Comparison of ENCODE assay signal across 8 mouse cellular contexts in genomic region chr2:167071266-167071640, GRCm38 (mm10). TPM values are rescaled to one million over a fixed set of nuclear protein-coding genes. Genes with fewer than 3 reads are reported as not detected.
DNase-seq lines count a peak whose midpoint lies in the region; ATAC-seq and TF ChIP-seq lines count a peak whose summit lies in the region.

No protein-coding gene starts in this region.

- no peaks in the 10 kb centered on the region for H3K9me3 ChIP-seq in limb, embryonic 15.5 days
- H3K9me3 ChIP-seq in stomach, postnatal 0 days (ENCODE audit: control insufficient read depth, low read length), result no peaks in the 10 kb centered on the region

- H3K4me3 ChIP-seq in gastrocnemius, adult 2 months, result peak overlapping the region; percentile 72
- H3K4me3 ChIP-seq in testis, adult 2 months (ENCODE audit: control insufficient read depth, low read depth, low read length), result peak overlapping the region; percentile 60
- peak overlapping the region; percentile 52 for H3K4me3 ChIP-seq in limb, embryonic 15.5 days
- H3K4me3 ChIP-seq in stomach, postnatal 0 days (ENCODE audit: low read depth, low read length), result peak overlapping the region; percentile 43

- H3K27me3 ChIP-seq in testis, adult 2 months (ENCODE audit: control insufficient read depth, insufficient read depth, low read length), result no peaks in the 10 kb centered on the region
- H3K27me3 ChIP-seq in limb, embryonic 15.5 days, result no peaks in the 10 kb centered on the region
- H3K27me3 ChIP-seq in stomach, postnatal 0 days (ENCODE audit: control insufficient read depth, insufficient read depth, low read length), result no peaks in the 10 kb centered on the region

- TF ChIP-seq CTCF in gastrocnemius, adult 2 months (IDR thresholded peaks at IDR 0.05), result no peak
- no peak for TF ChIP-seq CTCF in testis, adult 2 months (IDR thresholded peaks at IDR 0.05; ENCODE audit: control insufficient read depth, insufficient read depth, insufficient replicate concordance, low read depth, low read length)
- TF ChIP-seq CTCF in stomach, postnatal 0 days (IDR thresholded peaks at IDR 0.05; ENCODE audit: low read depth), result no peak

- no peak for DNase-seq in gastrocnemius, adult 2 months
- no peak for DNase-seq in gastrocnemius, postnatal 10 days
- no peak for DNase-seq in testis, postnatal 10 days (ENCODE audit: low spot score)
- no peak for DNase-seq in stomach, postnatal 0 days (ENCODE audit: low spot score)
- DNase-seq in left cerebral cortex, adult 8-10 months (ENCODE audit: low spot score in 2 of 2), result no peak
- no peak for DNase-seq in urinary bladder, postnatal 25 days (ENCODE audit: low spot score)

- TF ChIP-seq POLR2A in testis, adult 2 months (IDR thresholded peaks at IDR 0.05; ENCODE audit: control insufficient read depth, low read depth, low read length), result no peak

- ATAC-seq in limb, embryonic 15.5 days (ENCODE audit: insufficient number of reproducible peaks, low FRiP score, low TSS enrichment, low read depth), result no peak
- no peak for ATAC-seq in stomach, postnatal 0 days (ENCODE audit: low FRiP score, low TSS enrichment)

- peaks cover 4% of the 10 kb centered on the region for H3K4me1 ChIP-seq in testis, adult 2 months (ENCODE audit: control insufficient read depth, insufficient read depth, low read length)
- H3K4me1 ChIP-seq in limb, embryonic 15.5 days, result peaks cover 13% of the 10 kb centered on the region; the same call in 1 of the 2 replicates
- H3K4me1 ChIP-seq in stomach, postnatal 0 days (replicated peaks; ENCODE audit: control insufficient read depth, insufficient read depth), result no peaks in the 10 kb centered on the region

- WGBS in limb, embryonic 15.5 days, result 19% methylated on average over 12 of the region's 12 CpGs
- 15% methylated on average over 12 of the region's 12 CpGs for WGBS in stomach, postnatal 0 days

- TF ChIP-seq EP300 in stomach, postnatal 0 days (optimal IDR thresholded peaks at IDR 0.05), result no peak

- peak overlapping the region; percentile 77 for H3K4me2 ChIP-seq in limb, embryonic 15.5 days
- peak overlapping the region; percentile 62 for H3K4me2 ChIP-seq in stomach, postnatal 0 days (replicated peaks; ENCODE audit: low read depth)

- H3K36me3 ChIP-seq in testis, adult 2 months (ENCODE audit: control insufficient read depth, insufficient read depth, low read length), result no peaks in the 10 kb centered on the region
- H3K36me3 ChIP-seq in limb, embryonic 15.5 days, result peaks cover 6% of the 10 kb centered on the region; the same call in 1 of the 2 replicates
- no peaks in the 10 kb centered on the region; the same call in 1 of the 2 replicates for H3K36me3 ChIP-seq in stomach, postnatal 0 days (ENCODE audit: control insufficient read depth, insufficient read depth, low read length)

- H3K27ac ChIP-seq in gastrocnemius, adult 2 months, result peak overlapping the region; percentile 80
- no peak overlapping the region for H3K27ac ChIP-seq in testis, adult 2 months (ENCODE audit: control insufficient read depth, insufficient read depth, low read depth, low read length)
- H3K27ac ChIP-seq in limb, embryonic 15.5 days, result peak overlapping the region; percentile 71; the same call in 1 of the 2 replicates
- H3K27ac ChIP-seq in stomach, postnatal 0 days (replicated peaks), result no peak overlapping the region

- H3K9ac ChIP-seq in limb, embryonic 15.5 days, result peak overlapping the region; percentile 39; the same call in 1 of the 2 replicates
- peak overlapping the region; percentile 57 for H3K9ac ChIP-seq in stomach, postnatal 0 days (ENCODE audit: low read length)

- intact Hi-C loops in gastrocnemius, adult 2 months (cut with DNase I), result loop anchor here (5.0 kb wide), 1 partner anchor 346 kb away; no protein-coding TSS in a partner anchor

RNA-seq across cellular contexts. Expression of gene Znfx1, which starts 8.4 kb away (rescaled TPM):
- total RNA-seq in gastrocnemius, adult 2 months (2021), result 10 to 100 TPM; 25.2 to 25.8 TPM
- 10 to 100 TPM; 13.5 to 16.2 TPM for total RNA-seq in gastrocnemius, postnatal 10 days (2021)
- 42.7 and 43.3 TPM in 2 replicates for polyA plus RNA-seq in testis, adult 2 months (2012; rRNA removed)
- 8.5 and 9.1 TPM in 2 replicates for polyA plus RNA-seq in limb, embryonic 15.5 days (2015; fragmentation: Nextera tagmentation; extraction: Ambion mirVana)
- polyA plus RNA-seq in stomach, postnatal 0 days (2015; fragmentation: Nextera tagmentation; extraction: Ambion mirVana), result 4.2 and 4.3 TPM in 2 replicates
- 10 to 100 TPM; 77.1 to 92.1 (median 80.7) TPM for total RNA-seq in left cerebral cortex, adult 8-10 months (2022)

RNA-seq across cellular contexts. Expression of gene Ddx27, which starts 56.3 kb away (rescaled TPM):
- total RNA-seq in gastrocnemius, adult 2 months (2021), result 10 to 100 TPM in 1 of 2 experiments, 1 to 10 TPM in 1; 9.3 to 10.1 TPM
- total RNA-seq in gastrocnemius, postnatal 10 days (2021), result 10 to 100 TPM; 11.9 to 16.9 TPM
- polyA plus RNA-seq in testis, adult 2 months (2012; rRNA removed), result 17.5 and 19.1 TPM in 2 replicates
- polyA plus RNA-seq in limb, embryonic 15.5 days (2015; fragmentation: Nextera tagmentation; extraction: Ambion mirVana), result 43.8 and 45.3 TPM in 2 replicates
- 21.8 and 22.0 TPM in 2 replicates for polyA plus RNA-seq in stomach, postnatal 0 days (2015; fragmentation: Nextera tagmentation; extraction: Ambion mirVana)
- total RNA-seq in left cerebral cortex, adult 8-10 months (2022), result 10 to 100 TPM; 30.7 to 32.7 (median 31.1) TPM

Comparison
In these comparisons a context has a peak if more than half of its experiments do, and no peak if none do; other contexts are left out.
1. H3K27ac ChIP-seq: peak in gastrocnemius, adult 2 months (single experiment) and limb, embryonic 15.5 days (single experiment); none in testis, adult 2 months (single experiment) and stomach, postnatal 0 days (single experiment).
2. Peak in every context shown above with its lines, with median percentiles within 50 percentile points of each other: H3K4me3 ChIP-seq.